Mouse (Mus musculus): ENCODE data around the gene Mccc1.

- no peak for TF ChIP-seq POLR2A (IDR thresholded peaks at IDR 0.05; ENCODE audit: borderline replicate concordance, extremely low read depth, low read depth, low read length)
- no peak for TF ChIP-seq CTCF (IDR thresholded peaks at IDR 0.05; ENCODE audit: insufficient read depth, low read length)
These were observed 30.0 kb downstream of the Mccc1 start for GRCm38 (mm10) chr3:35970441-35970840.
